Mouse (Mus musculus): ENCODE measurements around the gene Dnaaf2. TPM values are rescaled to one million over a fixed set of nuclear protein-coding genes. Genes with fewer than 3 reads are reported as not detected.

The Dnaaf2 gene
- polyA plus RNA-seq, 1 experiment from 2014 or later = 11.5 TPM

GRCm38 (mm10) chr12:69220613-69221277 is 22.5 kb upstream of the Dnaaf2 start:
- H3K4me3 ChIP-seq (ENCODE audit: low read depth, low read length) = no peak overlapping the region
- ATAC-seq (replicated peaks; ENCODE audit: insufficient number of reproducible peaks, low FRiP score, low TSS enrichment, low read depth) = no peak
- no peak overlapping the region for H3K4me2 ChIP-seq (ENCODE audit: low read depth, low read length)
- H3K27me3 ChIP-seq (ENCODE audit: control insufficient read depth, insufficient read depth, low read length) = no peaks in the 10 kb centered on the region
- H3K27ac ChIP-seq (replicated peaks; ENCODE audit: low read depth, low read length) = no peak overlapping the region
- no peak for DNase-seq (ENCODE audit: low spot score)
- no peaks in the 10 kb centered on the region for H3K9me3 ChIP-seq (replicated peaks; ENCODE audit: control insufficient read depth, low read length)
- WGBS = 92% methylated on average over 19 of the region's 19 CpGs
- no peak overlapping the region for H3K9ac ChIP-seq (replicated peaks; ENCODE audit: low read length)
- H3K36me3 ChIP-seq (replicated peaks; ENCODE audit: control insufficient read depth, insufficient read depth, low read depth, low read length) = no peaks in the 10 kb centered on the region; the same call in 1 of the 2 replicates
- H3K4me1 ChIP-seq (ENCODE audit: control insufficient read depth, insufficient read depth, low read length) = no peaks in the 10 kb centered on the region

- Histone ChIP-seq H3K36me3 (replicated peaks; ENCODE audit: control insufficient read depth, insufficient read depth, low read depth, low read length) (no peaks in the 10 kb centered on the region; the same call in 1 of the 2 replicates), H3K4me2 (ENCODE audit: low read depth, low read length) (no peak overlapping the region), H3K9me3 (replicated peaks; ENCODE audit: control insufficient read depth, low read length) (no peaks in the 10 kb centered on the region), H3K4me3 (ENCODE audit: low read depth, low read length) (no peak overlapping the region), H3K9ac (replicated peaks; ENCODE audit: low read length) (no peak overlapping the region), H3K27ac (replicated peaks; ENCODE audit: low read depth, low read length) (no peak overlapping the region), H3K27me3 (ENCODE audit: control insufficient read depth, insufficient read depth, low read length) (no peaks in the 10 kb centered on the region), H3K4me1 (ENCODE audit: control insufficient read depth, insufficient read depth, low read length) (no peaks in the 10 kb centered on the region)
- WGBS = 94% methylated on average over 7 of the region's 7 CpGs
- ATAC-seq (replicated peaks; ENCODE audit: insufficient number of reproducible peaks, low FRiP score, low TSS enrichment, low read depth) = no peak
- DNase-seq (ENCODE audit: low spot score) = no peak
Observed at GRCm38 (mm10) chr12:69216587-69216986, 18.4 kb upstream of the Dnaaf2 start.

- no peaks in the 10 kb centered on the region for H3K27me3 ChIP-seq (ENCODE audit: control insufficient read depth, insufficient read depth, low read length)
- no peaks in the 10 kb centered on the region for H3K9me3 ChIP-seq (replicated peaks; ENCODE audit: control insufficient read depth, low read length)
- 91% methylated on average over 3 of the region's 3 CpGs for WGBS
- no peaks in the 10 kb centered on the region; the same call in 1 of the 2 replicates for H3K36me3 ChIP-seq (replicated peaks; ENCODE audit: control insufficient read depth, insufficient read depth, low read depth, low read length)
- no peak for DNase-seq (ENCODE audit: low spot score)
- H3K4me2 ChIP-seq (ENCODE audit: low read depth, low read length) = no peak overlapping the region
- no peak overlapping the region for H3K27ac ChIP-seq (replicated peaks; ENCODE audit: low read depth, low read length)
- no peak overlapping the region for H3K9ac ChIP-seq (replicated peaks; ENCODE audit: low read length)
- no peak for ATAC-seq (replicated peaks; ENCODE audit: insufficient number of reproducible peaks, low FRiP score, low TSS enrichment, low read depth)
- no peaks in the 10 kb centered on the region for H3K4me1 ChIP-seq (ENCODE audit: control insufficient read depth, insufficient read depth, low read length)
- H3K4me3 ChIP-seq (ENCODE audit: low read depth, low read length) = no peak overlapping the region
Observed at GRCm38 (mm10) chr12:69215000-69215785, 17.0 kb upstream of the Dnaaf2 start.

DNA sequence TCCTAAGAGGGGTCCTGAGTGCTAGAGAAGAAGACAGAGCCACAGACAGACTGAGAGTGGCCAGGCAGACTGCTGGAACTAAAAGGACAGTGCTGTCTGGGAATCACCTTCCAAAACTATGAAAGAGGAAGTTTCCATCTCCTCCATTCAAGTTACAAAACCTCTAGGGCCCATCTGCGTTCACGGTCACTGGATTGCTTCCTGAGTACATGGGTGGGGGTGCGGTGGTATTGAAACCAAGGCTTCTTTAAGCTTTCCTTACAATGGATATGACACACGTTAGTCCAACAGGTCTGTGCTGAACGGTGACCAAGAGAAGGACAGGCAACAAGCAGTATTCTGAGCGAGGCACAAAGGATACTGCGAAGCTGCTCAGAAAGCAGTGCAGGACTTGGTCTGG is 16.2 kb upstream of the Dnaaf2 start:
- WGBS = 91% methylated on average over 7 of the region's 7 CpGs
- no peaks in the 10 kb centered on the region for H3K4me1 ChIP-seq (ENCODE audit: control insufficient read depth, insufficient read depth, low read length)
- no peaks in the 10 kb centered on the region; the same call in 1 of the 2 replicates for H3K36me3 ChIP-seq (replicated peaks; ENCODE audit: control insufficient read depth, insufficient read depth, low read depth, low read length)
- H3K27ac ChIP-seq (replicated peaks; ENCODE audit: low read depth, low read length) = no peak overlapping the region
- H3K9ac ChIP-seq (replicated peaks; ENCODE audit: low read length) = no peak overlapping the region
- no peak overlapping the region for H3K4me2 ChIP-seq (ENCODE audit: low read depth, low read length)
- H3K27me3 ChIP-seq (ENCODE audit: control insufficient read depth, insufficient read depth, low read length) = no peaks in the 10 kb centered on the region
- no peak overlapping the region for H3K4me3 ChIP-seq (ENCODE audit: low read depth, low read length)
- no peak for ATAC-seq (replicated peaks; ENCODE audit: insufficient number of reproducible peaks, low FRiP score, low TSS enrichment, low read depth)
- H3K9me3 ChIP-seq (replicated peaks; ENCODE audit: control insufficient read depth, low read length) = no peaks in the 10 kb centered on the region
- DNase-seq (ENCODE audit: low spot score) = no peak

GRCm38 (mm10) chr12:69213186-69213777 is 15.1 kb upstream of the Dnaaf2 start:
- no peaks in the 10 kb centered on the region; the same call in 1 of the 2 replicates for H3K36me3 ChIP-seq (replicated peaks; ENCODE audit: control insufficient read depth, insufficient read depth, low read depth, low read length)
- no peak overlapping the region for H3K4me2 ChIP-seq (ENCODE audit: low read depth, low read length)
- no peak overlapping the region for H3K4me3 ChIP-seq (ENCODE audit: low read depth, low read length)
- 94% methylated on average over 13 of the region's 13 CpGs for WGBS
- no peak for DNase-seq (ENCODE audit: low spot score)
- H3K9ac ChIP-seq (replicated peaks; ENCODE audit: low read length) = no peak overlapping the region
- no peaks in the 10 kb centered on the region for H3K9me3 ChIP-seq (replicated peaks; ENCODE audit: control insufficient read depth, low read length)
- ATAC-seq (replicated peaks; ENCODE audit: insufficient number of reproducible peaks, low FRiP score, low TSS enrichment, low read depth) = no peak
- H3K27me3 ChIP-seq (ENCODE audit: control insufficient read depth, insufficient read depth, low read length) = no peaks in the 10 kb centered on the region
- no peak overlapping the region for H3K27ac ChIP-seq (replicated peaks; ENCODE audit: low read depth, low read length)
- H3K4me1 ChIP-seq (ENCODE audit: control insufficient read depth, insufficient read depth, low read length) = no peaks in the 10 kb centered on the region

- no peak for DNase-seq (ENCODE audit: low spot score)
- 89% methylated on average over 5 of the region's 5 CpGs for WGBS
- no peak overlapping the region for H3K27ac ChIP-seq (replicated peaks; ENCODE audit: low read depth, low read length)
- H3K27me3 ChIP-seq (ENCODE audit: control insufficient read depth, insufficient read depth, low read length) = no peaks in the 10 kb centered on the region
- H3K4me1 ChIP-seq (ENCODE audit: control insufficient read depth, insufficient read depth, low read length) = no peaks in the 10 kb centered on the region
- H3K4me3 ChIP-seq (ENCODE audit: low read depth, low read length) = no peak overlapping the region
- H3K9me3 ChIP-seq (replicated peaks; ENCODE audit: control insufficient read depth, low read length) = no peaks in the 10 kb centered on the region
- H3K36me3 ChIP-seq (replicated peaks; ENCODE audit: control insufficient read depth, insufficient read depth, low read depth, low read length) = no peaks in the 10 kb centered on the region; the same call in 1 of the 2 replicates
- H3K9ac ChIP-seq (replicated peaks; ENCODE audit: low read length) = no peak overlapping the region
- H3K4me2 ChIP-seq (ENCODE audit: low read depth, low read length) = no peak overlapping the region
- ATAC-seq (replicated peaks; ENCODE audit: insufficient number of reproducible peaks, low FRiP score, low TSS enrichment, low read depth) = no peak
Observed at GRCm38 (mm10) chr12:69211057-69211456, 12.8 kb upstream of the Dnaaf2 start.

DNA sequence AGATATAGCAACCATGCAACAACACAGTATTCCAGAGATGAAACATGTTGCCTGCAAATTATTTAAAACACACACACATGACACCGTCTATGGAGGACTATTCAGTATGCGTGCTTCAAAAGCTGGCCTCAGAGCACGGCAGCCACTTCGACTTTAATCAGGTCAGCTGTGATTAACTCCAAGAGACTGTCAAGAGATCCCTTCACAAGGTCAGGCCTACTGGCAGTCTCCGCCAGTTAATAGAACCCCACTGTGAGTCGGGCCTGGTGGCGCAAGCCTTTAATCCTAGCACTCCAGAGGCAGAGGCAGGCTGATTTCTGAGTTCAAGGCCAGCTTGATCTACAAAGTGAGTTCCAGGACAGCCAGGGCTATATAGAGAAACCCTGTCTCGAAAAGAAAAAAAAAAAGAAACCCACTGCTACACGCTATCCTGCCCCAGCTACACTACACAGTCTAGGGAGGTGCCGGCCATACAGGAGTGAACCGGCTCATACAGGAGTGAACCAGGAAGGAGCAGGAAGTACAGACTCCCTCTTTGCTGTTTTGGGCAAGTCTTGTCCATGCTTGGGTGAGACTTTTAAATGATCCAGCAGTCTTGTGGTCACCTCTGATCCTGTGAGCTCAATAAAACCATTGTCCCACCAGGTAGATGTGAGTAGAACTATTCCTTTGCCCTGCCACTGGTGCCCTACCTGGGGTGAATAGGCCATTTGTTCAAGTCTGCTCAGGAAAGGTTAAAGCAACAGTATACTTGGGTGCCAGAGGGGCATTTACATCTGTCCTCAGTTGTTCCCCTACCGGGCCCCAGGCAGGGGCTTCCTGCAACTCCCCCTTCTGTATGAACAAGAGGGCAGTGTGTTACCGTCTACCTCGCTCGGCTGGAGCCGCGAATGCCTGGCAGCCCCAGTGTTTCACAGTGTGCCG is 12.1 kb upstream of the Dnaaf2 start:
- WGBS = 86% methylated on average over 18 of the region's 18 CpGs
- ATAC-seq (replicated peaks; ENCODE audit: insufficient number of reproducible peaks, low FRiP score, low TSS enrichment, low read depth) (no peak), DNase-seq (ENCODE audit: low spot score) (no peak)
- H3K4me1 ChIP-seq (ENCODE audit: control insufficient read depth, insufficient read depth, low read length) = no peaks in the 10 kb centered on the region
- H3K36me3 ChIP-seq (replicated peaks; ENCODE audit: control insufficient read depth, insufficient read depth, low read depth, low read length) = no peaks in the 10 kb centered on the region; the same call in 1 of the 2 replicates
- H3K9me3 ChIP-seq (replicated peaks; ENCODE audit: control insufficient read depth, low read length) = no peaks in the 10 kb centered on the region
- H3K27ac ChIP-seq (replicated peaks; ENCODE audit: low read depth, low read length) = no peak overlapping the region
- no peak overlapping the region for H3K4me2 ChIP-seq (ENCODE audit: low read depth, low read length)
- no peaks in the 10 kb centered on the region for H3K27me3 ChIP-seq (ENCODE audit: control insufficient read depth, insufficient read depth, low read length)
- no peak overlapping the region for H3K9ac ChIP-seq (replicated peaks; ENCODE audit: low read length)
- H3K4me3 ChIP-seq (ENCODE audit: low read depth, low read length) = no peak overlapping the region

Data from embryonic facial prominence, embryonic 11.5 days (tissue).